In genomic region chr1:166060406-166060805, GRCm38 (mm10) we compare ENCODE assay signal across 14 mouse cellular contexts.
"Had no signal": no experiment of that assay in that cellular context is flagged by ENCODE, and none has a peak within 500 bp of the region (broad histone marks: within the 10 kb centered on the region; RNA-seq: fewer than 3 reads in every experiment).

No protein-coding gene starts in this region.

- H3K9me3 ChIP-seq: limb, embryonic 13.5 days; lung, embryonic 15.5 days; midbrain, embryonic 10.5 days had no signal

- H3K4me2 ChIP-seq: limb, embryonic 13.5 days; lung, embryonic 15.5 days had no signal

- H3K36me3 ChIP-seq: limb, embryonic 13.5 days; lung, embryonic 15.5 days; midbrain, embryonic 10.5 days had no signal

- H3K27ac ChIP-seq: kidney, postnatal 0 days; limb, embryonic 13.5 days; liver, embryonic 14.5 days; lung, embryonic 15.5 days; midbrain, embryonic 10.5 days had no signal

- H3K4me3 ChIP-seq: limb, embryonic 13.5 days; lung, embryonic 15.5 days; midbrain, embryonic 10.5 days had no signal

- DNase-seq: kidney, adult 11 months; kidney, adult 9 months; kidney, postnatal 36 days; layer of hippocampus, adult 9-11 months; layer of hippocampus, postnatal 36 days; lung, postnatal 4 days; midbrain, embryonic 14.5 days; right cerebral cortex, postnatal 14 days; thymus, postnatal 36 days had no signal

- H3K9ac ChIP-seq: limb, embryonic 13.5 days; liver, embryonic 14.5 days; lung, embryonic 15.5 days had no signal
